Mouse (Mus musculus) kidney, postnatal 25 days (tissue): ENCODE results near the gene Dennd4b.
"Not testable (repeated sequence)": the region's sequence is repeated elsewhere in the genome, so short reads cannot be mapped to it uniquely, and the experiment has no call there.

Source experiments
- DNase-seq, 2 experiments: peaks; one replicate each; pipeline ENCODE4 v3.0.0; 2021; ENCODE audit warnings: mixed read lengths in 2 of 2

The Dennd4b gene

DNA sequence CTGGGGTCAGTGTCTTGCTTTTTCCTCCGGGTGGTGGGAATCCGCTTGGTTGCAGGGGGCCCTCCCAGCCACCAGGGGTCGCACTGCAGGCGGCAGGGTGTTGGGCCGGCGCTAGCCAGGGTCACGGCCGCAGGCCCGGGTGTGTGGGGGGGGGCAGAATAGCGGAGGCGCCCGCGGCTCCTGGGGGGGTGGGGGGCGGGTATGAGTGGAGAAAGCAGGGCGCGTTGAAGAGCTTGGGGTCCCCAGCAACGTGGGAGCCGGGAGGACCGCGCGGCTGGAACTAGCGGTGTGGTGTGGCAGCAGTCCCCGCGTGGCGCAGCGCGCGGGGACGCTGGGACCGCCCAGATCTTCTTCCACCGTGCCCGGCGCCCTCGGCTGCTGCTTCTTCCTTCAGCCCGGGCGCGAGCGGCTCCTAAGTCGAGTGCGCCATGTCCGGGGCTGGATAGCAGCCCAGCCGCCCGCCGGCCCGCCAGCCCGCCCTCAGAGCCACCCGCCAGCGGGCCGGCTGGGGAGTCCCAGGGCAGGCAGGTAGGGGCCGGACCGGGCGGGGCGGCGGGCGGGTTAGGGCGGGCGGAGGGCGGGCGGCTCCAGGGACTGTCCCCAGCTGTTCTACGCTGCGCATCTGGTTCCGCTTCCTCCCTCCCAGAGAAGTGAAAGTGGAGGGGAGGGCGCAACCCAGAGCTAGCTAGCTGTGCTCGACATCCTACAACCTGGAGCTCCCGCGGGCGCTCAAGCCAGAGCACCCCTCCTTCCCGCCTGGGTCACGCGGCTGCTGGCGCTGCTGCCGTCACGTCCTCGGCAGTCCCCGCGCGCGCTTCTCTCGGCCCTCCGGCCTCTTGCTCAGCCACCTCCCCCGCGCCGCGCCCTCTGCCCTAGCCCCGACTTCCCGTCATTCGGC is at the start of gene Dennd4b:
Gene Dennd4b, plus strand, starts transcription at position 152 of the 898 bp plus-strand sequence.
- peak; percentile 93 to 95 for DNase-seq

DNA sequence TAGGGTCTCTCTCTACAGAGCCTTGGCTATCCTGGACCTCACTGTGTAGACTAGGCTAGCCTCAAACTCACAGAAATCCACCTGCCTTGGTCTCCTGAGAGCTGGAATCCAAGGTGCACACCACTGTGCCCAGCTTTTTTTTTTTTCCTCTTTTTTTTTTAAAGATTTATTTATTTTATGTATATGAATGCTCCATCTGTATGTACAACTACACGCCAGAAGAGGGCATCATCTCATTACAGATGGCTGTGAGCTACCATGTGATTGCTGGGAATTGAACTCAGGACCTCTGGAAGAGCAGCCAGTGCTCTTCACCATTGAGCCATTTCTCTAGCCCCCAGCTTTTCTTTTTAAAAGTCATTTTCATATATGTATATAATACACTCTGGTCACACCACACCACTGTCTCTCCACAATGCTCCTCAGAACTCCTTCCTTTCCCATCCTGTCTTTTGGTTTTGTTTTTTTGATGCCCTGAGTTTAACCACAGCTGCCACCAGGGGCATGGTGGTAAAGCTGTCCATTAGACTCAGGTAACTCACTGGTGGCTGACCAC is 49.1 kb upstream of the Dennd4b start:
- peak in 1 of 2 experiments; percentile 38 for DNase-seq

DNA sequence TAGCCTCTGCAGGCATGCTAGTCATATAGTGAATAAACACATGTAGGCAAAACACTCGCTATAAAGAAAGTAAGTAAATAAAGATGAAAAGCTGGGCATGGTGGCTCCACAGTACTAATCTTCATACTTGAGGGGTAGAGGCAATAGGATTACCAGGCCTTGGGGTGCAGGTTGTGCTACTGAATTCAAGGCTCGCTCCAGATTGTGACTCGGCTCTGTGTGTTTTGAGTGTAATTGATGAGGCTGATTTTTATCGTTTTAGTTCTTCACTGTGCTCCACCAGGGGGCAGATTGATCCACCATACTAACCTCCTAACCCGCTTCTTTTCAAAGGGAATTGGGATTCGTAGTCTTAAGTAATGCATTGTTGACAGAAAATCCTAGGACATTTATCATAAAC is 44.9 kb upstream of the Dennd4b start:
- peak in 1 of 2 experiments; percentile 73 for DNase-seq

DNA sequence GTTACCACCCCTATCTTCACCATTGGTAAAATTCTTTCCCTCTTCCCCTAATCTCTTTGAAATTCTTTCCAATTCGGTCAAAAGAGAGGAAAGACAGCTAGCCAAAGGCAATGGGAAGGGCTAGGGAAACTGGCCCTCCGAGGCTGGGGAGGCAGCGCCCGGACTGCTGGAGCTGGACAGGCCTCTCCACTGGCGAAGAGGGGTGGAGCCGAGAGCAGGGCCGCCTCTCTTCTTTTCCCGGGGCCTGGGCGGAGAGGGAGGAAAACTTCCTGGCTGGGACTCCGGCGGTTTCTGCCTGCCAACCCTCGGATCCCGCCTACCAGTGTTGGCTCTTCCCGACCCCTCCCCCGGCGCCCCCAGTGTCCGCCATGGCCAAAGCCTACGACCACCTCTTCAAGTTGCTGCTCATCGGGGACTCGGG is 44.4 kb upstream of the Dennd4b start:
- DNase-seq, result peak; percentile 85 to 92

DNA sequence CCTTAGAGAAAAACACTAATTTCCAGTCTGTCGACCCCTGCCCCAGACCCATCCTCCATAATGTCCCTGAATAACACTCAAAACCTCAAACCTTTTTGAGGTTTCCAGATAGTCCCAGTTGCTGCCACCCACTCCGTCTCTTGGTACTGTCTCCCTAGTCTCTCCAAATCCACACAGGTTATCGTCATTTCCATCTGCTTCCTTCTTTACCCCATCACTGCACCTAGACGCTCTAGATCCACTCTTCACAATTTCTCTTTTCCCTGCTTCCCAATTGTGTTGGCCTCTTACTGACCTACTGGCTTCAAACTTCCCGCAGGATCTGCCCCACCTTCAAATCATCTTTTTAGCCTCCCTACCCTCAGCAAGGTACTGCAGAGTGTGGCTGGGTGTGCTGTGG is 43.9 kb upstream of the Dennd4b start:
- DNase-seq, result no peak

DNA sequence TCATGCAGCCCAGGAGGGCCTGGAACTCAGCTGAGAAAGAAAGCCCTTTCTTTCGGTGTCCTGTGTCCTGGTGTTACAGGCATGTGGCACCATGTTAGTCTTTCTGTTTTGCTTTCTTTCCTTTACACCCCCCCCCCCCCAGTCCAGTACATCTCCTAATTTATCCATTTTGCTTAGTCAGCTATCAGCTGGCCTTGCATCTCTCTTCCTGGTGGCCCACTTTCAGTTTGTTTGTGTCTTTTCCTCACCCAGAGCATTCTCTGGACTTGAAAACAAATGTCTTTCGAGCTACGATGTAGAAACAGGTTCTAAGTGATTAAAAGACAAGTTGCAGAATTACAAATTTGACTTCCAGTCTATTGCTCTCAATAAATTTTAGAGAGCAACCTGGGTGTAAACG is 42.5 kb upstream of the Dennd4b start:
- DNase-seq, result no peak

DNA sequence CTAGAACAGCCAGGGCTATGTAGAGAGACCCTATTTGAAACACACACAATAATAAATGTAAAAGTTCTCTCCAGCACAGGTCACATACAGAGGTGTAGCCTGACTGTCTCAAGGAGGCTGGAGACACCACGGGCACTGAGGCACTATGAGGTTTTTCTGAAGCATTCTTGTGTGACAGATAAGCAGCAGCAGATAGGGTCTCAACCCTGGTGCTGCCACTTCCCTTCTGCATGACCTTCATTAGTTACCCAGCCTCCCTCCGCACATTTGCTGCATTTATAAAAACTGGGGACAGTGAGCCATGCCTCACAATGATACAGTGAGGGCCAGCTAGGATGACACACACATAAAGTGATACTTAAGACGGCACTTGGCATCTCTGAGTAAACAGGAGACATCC is 42.0 kb upstream of the Dennd4b start:
- DNase-seq, result no peak

DNA sequence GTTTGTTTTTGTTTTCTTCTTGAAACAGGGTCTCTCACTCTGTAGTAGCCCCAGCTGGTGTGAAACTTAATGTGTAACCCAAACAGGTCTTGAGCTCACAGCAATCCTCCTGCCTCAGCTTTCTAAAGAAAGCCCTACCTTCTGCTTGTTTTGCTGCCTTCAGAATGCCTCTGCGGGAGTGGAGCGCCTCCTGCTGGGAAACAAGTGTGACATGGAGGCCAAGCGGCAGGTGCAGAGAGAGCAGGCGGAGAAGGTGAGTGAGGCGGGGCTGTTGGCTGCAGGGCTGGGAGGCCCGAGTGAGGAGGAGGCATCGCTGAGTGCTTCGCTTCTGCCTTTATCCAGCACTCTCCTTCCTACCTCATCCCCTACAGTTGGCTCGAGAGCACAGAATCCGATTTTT is 40.7 kb upstream of the Dennd4b start:
- DNase-seq, result no peak

DNA sequence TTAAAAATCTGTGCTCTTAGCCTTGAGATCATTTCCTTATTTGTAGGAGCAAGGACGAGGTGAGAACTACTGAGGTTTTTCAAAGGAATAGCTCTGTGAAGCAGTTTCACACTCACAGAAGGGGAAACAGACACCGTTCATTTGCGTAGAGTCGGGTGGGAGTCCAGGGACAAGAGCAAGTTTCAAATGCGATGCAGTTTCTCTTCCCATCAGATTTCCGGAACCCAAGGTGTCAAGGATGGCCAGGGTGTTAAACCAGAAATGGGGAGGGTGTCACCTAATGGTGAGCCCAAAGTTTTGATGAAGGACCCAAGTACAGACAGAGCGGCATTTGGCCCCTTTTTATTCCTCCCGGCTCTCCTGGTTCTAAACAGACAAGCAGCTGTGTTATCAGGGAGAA is 33.9 kb upstream of the Dennd4b start:
- no peak for DNase-seq

DNA sequence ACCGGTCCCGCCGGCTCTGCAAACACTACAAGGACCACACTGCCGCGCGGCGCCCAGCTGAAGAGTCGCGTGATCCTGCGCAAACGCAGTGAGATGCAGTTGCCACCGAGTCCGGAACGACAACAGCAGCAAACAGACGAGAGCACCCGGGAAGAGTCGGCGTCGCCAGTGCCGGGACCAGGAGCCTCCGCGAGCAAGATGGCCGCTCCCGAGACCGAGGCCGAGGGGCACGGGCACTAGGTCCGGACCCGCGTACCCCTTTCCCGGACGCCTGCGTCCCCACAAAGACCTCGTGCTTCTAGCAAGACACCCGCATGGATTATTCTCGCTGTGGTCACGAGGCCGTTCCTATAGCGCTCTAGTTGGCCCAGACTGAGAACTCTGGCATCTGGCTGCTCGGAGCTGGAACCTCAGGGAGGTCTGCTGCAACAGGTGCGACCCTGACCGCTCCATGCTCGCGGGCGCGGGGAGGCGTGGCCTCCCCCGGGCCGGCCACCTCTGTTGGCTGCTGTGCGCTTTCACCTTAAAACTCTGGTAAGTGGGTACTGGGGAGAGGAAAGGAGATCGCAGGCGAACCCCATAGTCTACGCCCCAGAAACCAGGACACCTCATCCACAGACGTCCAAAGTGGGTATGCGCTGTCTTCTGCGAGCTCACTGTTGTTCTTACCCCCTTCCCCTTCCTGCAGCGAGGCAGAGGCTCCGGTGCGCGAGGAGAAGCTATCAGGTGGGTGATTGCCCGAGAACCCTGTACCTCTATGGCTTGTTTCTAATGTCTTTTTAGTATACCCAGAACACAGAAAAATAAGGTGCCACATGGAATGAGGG is 33.3 kb upstream of the Dennd4b start, which contains the start of gene Jtb:
Gene Jtb, plus strand, starts transcription at position 91 of the 827 bp plus-strand sequence.
- DNase-seq, result peak; percentile 95 to 98

DNA sequence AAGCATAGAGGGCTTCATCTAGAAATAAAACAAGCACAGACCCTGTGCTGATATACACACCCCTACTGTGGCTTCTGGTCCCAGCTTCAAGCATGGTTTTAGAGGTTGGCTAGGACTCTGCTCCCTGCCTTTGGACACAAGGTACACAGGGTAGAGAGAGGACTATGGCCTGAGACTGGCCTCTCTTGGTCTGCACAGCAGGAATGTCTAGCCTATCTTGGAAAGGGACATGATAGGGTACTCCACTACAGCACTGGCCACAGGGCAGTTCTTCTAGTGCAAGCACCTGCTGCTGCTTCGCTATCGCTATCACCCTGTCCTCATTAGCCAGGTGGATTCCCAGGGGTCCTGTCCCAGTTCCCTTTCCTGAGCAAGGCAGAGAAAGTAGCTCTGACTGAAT is 23.7 kb upstream of the Dennd4b start:
- DNase-seq, result peak; percentile 36 to 72

DNA sequence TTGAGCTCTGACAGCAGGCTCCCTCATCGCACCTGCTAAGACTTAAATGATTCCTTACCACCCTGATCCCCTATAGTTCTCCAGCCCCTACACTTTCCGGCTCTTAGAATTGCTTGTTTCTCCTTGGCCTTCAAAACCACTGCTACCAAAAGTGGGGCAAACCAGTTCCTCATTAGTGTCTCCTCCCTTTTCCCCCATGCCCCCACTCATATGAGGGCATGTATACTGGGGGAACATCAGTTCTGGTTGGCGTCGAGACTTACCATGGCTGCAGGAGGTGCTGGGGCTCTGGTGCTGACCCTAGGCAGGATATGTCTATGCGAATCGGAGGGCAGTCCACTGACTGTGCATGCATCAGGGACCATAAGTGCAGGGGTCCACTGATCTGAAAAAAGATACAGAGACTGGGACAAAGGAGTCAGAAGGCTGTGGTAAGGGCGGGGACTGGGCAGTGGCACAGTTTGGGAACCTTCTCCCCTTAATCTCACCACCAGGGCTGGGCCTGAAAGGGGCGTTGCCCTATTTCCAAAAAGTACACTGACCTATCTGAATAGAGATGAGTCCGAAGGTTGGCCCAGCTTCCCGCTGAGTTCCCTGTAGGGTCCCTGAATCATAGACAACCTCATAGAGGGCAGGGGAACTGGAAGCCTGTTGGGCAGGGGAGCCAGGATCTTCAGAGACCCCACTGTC is 23.2 kb upstream of the Dennd4b start:
- DNase-seq, result no peak

DNA sequence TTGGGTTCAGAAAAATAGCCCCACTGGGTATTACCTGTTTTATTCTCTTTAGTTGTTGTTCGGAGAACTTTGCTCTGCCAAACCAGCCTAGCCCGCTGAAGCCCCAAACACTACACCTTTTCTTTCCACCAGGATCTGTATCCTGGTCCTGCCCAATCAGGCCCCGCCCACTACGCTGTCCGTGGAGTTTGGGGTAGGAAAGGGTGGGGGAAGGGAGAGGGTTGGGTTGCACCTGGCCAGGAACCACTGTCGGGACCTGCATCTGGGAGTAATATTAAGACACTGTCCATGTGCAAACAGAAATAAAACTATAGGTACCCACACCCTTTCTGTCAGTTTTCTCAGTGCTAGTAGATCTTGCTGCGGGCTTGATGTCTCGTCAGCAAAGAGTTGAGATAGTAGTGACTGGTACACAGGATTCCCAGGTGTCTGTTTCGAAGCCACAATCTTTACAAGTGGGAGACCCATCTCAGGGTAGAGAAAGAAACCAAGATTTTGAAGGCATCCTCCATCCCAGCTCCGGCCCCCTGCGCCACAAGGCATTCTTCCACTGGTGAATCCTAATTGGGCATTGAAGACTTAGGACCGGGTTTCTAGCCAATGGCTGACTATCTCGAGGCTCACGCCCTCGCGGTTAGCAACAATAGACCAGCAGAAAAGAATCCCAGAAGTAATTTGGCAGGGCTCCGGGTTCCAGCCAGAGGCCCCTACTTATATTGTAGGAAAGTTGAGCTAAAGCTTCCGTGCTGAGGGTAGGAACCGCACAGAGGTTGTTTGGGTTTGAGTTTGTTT is 21.8 kb upstream of the Dennd4b start, which contains the start of gene Creb3l4:
Gene Creb3l4, minus strand, starts transcription at position 529 of the 792 bp plus-strand sequence.
- peak; percentile 64 to 65 for DNase-seq

DNA sequence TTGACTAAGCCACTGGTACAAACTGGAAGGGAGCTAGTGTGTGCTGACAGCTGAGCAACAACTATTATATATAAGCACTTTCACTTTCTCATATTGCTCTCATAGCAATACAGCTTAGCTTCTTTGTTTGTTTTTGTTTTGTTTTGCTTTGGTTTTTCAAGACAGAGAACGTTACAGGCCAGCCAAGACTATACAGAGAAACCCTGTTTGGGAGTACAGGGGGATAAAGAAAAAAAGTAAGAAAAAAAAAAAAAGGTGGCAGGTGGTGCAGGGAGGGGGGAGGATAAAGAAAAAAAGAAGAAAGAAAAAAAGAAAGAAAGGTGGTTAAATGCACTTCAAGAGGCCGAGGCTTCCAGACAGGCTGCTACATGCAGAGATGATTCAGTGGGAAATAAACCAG is 19.6 kb upstream of the Dennd4b start:
- no peak for DNase-seq

DNA sequence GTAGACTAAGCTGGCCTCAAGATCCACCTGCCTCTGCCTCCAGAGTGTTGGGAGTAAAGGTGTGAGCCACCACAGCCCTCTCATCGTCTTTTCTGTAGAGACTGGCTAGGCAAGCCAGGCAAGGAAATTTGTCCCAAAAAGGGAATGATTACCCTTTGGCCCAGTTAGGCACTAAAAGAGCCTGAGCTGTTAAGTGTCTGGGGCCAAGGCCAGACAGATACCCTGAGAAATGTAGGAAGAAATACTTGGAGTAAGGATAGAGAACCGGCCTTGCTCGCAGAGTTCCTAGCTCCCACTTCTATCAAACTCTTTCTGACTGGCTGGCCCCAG is 17.4 kb upstream of the Dennd4b start:
- DNase-seq, result no peak

DNA sequence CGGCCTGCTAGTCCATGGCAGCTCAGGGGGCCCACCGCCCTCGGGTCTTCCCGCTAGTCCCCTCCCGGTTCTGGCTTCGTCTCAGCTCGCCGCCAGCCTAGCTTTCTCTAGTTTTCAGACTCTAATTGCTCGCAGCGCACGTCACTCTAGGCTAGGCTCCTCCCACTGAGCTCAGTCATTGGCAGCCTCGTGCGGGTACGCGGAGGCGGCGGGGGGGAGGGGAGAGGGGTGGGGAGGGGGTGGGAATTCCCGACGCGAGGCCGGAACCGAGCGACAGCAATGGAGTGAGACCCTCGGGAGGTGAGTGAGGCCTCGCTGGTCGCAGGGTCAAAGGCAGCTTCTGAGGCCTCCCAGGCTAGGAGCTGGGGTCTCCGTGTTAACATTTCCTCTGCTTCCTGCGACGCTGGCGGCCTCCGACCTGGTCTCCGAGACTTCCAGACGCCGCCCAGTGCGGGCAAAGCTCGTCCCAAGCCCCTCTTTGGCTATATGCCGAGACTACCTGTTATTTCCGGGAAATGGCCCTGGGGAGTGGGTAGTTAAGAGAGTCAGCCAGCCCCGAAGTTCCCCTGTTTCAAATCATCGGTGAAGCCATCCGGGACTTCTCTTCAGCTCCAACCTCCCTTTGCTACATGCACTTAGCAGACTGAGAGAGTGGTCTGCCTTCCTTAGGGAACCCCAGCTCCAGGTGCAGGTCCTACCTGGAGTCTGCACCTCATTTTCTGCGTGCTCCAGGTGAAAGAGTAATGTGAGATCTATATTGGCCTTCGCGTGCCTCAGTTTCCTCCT is 16.8 kb upstream of the Dennd4b start, which contains the start of gene Slc39a1:
Gene Slc39a1, plus strand, starts transcription at position 213 of the 786 bp plus-strand sequence.
- peak; percentile 97 for DNase-seq

DNA sequence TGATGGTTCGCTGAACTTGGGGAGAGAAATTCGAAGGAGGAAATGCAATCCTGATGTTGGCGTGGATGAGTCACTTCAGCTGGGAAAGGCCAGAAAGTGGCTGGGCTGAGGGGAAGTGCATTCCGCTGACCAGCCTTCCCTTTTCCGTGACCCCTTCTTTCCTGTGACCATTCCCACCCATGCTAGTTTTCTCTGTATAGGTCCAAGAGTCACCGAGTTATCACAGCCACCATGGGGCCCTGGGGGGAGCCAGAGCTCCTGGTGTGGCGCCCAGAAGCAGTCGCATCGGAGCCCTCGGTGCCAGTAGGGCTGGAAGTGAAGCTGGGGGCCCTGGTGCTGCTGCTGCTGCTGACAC is 16.3 kb upstream of the Dennd4b start:
- peak; percentile 18 to 58 for DNase-seq

DNA sequence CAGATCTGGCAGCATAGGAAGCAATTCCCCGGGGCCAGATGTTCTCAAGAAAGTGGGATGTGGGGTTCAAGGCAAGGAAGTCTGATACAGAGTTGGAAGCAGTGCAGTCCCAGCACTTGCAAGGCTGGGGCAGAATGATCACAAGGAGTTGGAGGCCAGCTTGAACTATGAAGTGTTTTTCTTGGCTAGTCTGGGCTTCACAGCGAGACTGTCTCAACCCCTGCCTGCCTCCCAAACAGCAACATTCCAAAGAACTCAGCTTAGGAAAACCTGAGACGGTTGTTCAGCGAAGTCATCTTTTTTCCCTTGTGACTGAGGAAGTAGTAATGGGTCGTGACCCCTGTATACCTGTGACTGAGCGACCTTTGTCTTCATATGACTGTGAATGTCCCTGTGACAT is 14.2 kb upstream of the Dennd4b start:
- no peak for DNase-seq

DNA sequence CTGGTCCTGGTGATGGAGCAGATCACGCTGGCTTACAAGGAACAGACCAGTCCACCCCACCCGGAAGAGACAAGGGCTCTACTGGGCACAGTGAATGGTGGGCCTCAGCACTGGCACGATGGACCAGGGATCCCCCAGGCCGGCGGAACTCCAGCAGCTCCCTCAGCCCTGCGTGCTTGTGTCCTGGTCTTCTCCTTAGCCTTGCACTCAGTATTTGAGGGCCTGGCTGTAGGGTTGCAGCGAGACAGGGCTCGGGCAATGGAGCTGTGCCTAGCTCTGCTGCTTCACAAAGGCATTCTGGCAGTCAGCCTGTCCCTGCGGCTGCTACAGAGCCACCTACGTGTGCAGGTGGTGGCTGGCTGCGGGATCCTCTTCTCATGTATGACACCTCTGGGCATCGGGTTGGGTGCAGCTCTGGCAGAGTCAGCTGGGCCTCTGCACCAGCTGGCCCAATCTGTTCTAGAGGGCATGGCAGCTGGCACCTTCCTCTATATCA is 13.2 kb upstream of the Dennd4b start:
- not testable (repeated sequence) for DNase-seq

DNA sequence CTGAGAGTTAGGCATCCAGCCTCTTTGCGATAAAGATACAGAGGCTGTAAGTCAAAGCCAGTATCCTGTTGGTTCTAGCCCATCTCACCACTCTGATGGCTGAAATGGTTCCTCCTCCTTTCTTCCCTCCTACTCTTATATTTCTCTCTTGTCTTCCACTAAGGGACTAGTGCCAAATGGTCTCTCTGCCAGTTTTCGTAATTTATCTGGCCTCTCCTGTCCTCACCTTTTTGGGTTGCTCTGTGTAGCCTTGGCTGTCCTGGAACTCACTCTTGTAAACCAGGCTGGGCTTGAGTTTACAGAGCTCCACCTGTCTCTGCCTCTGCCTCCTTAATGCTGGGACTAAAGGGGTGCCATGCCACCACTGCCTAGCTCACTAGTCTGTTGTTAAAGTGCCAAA is 12.3 kb upstream of the Dennd4b start:
- DNase-seq, result not testable (repeated sequence)

DNA sequence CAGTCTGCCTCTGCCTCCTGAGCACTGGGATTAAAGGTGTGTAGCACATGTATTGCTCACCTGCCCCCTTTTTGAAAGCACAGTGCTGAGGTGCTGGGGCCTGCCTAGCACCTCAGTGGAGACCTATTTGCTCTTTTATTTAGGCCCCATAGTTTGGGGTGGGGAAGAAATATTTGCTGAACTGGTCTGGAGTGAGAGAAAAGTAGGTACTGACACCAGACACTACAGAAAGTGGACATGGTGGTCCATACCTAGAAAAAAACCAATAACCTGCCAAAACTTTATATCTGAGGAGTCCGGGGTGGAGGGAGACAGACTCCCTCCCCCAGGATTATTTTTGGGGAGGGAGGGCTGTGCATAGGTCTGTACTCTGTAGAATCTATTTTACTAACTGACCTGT is 11.8 kb upstream of the Dennd4b start:
- DNase-seq, result not testable (repeated sequence)
